Mouse (Mus musculus) hindbrain, embryonic 11.5 days (tissue): ENCODE measurements around the gene Ppp1r12c. TPM values are rescaled to one million over a fixed set of nuclear protein-coding genes. Genes with fewer than 3 reads are reported as not detected.

Source experiments
- ATAC-seq: fragments of 200-750 bp; cut with Nextera tagmentation; 2 replicates; pipeline ENCODE4 v1.8.0; 2017; ENCODE audit warnings: mild to moderate bottlenecking, moderate TSS enrichment, moderate library complexity; ENCODE audit not compliant: low FRiP score
- DNase-seq: peaks from one replicate; pipeline ENCODE4 v3.0.0-alpha.2; 2015; ENCODE audit warnings: low spot score
- H3K27ac ChIP-seq: fragments of 300-500 bp; sonication (generic); 2 replicates; pipeline ENCODE4 v1.5.1; 2014; ENCODE audit warnings: mild to moderate bottlenecking, low read depth, low read length
- H3K27me3 ChIP-seq: fragments of 300-500 bp; sonication (generic); 2 replicates; pipeline ENCODE4 v1.6.1; 2014; ENCODE audit warnings: mild to moderate bottlenecking, low read length, moderate library complexity, mixed read lengths; ENCODE audit not compliant: control insufficient read depth, insufficient read depth
- H3K36me3 ChIP-seq: fragments of 300-500 bp; sonication (generic); 2 replicates; pipeline ENCODE4 v1.6.1; 2014; ENCODE audit warnings: mild to moderate bottlenecking, low read length, moderate library complexity, mixed read lengths; ENCODE audit not compliant: control insufficient read depth, insufficient read depth
- H3K4me1 ChIP-seq: fragments of 300-500 bp; sonication (generic); replicated peaks from 2 replicates; pipeline ENCODE4 v1.6.1; 2014; ENCODE audit warnings: low read length, mixed read lengths; ENCODE audit not compliant: control insufficient read depth, insufficient read depth
- H3K4me2 ChIP-seq: fragments of 300-500 bp; sonication (generic); replicated peaks from 2 replicates; pipeline ENCODE4 v1.6.1; 2014; ENCODE audit warnings: mild to moderate bottlenecking, low read depth, low read length
- H3K4me3 ChIP-seq: fragments of 300-500 bp; sonication (generic); 2 replicates; pipeline ENCODE4 v1.5.1; 2014; ENCODE audit warnings: low read depth, low read length
- H3K9ac ChIP-seq: fragments of 300-500 bp; sonication (generic); 2 replicates; pipeline ENCODE4 v1.6.1; 2014; ENCODE audit warnings: low read depth, low read length
- H3K9me3 ChIP-seq: fragments of 300-500 bp; sonication (generic); 2 replicates; pipeline ENCODE4 v1.6.1; 2016; ENCODE audit warnings: low read length; ENCODE audit not compliant: control insufficient read depth
- WGBS: fragments of 180-500 bp; shearing (Covaris S2); extraction: QIAGEN DNeasy Blood & Tissue Kit; methylation state at CpG from one replicate; pipeline ENCODE4 v1.1.7; 2014; 5-methylcytosine and 5-hydroxymethylcytosine counted together
- polyA plus RNA-seq: library from polyadenylated mRNA; unstranded; fragments of >200 nt; fragmentation: Nextera tagmentation; extraction: Ambion mirVana; gene quantifications from 2 replicates; pipeline ENCODE4 v1.2.1, GENCODE M21; 2014

Ppp1r12c gene
- polyA plus RNA-seq, 1 experiment from 2014 or later, result 44.0 TPM

- ATAC-seq, result no peak
- Histone ChIP-seq H3K9ac (no peak overlapping the region), H3K4me3 (no peak overlapping the region), H3K36me3 (no peaks in the 10 kb centered on the region), H3K4me1 (0 out of 2 replicates have a peak, but pooled peaks cover 2% of the 10 kb centered on the region), H3K9me3 (no peaks in the 10 kb centered on the region), H3K4me2 (no peak overlapping the region), H3K27me3 (no peaks in the 10 kb centered on the region), H3K27ac (no peak overlapping the region)
- no peak for DNase-seq
- 78% methylated on average over 8 of the region's 8 CpGs for WGBS
Observed at GRCm38 (mm10) chr7:4511489-4512224, 10.2 kb upstream of the Ppp1r12c start.

- no peak overlapping the region for H3K4me2 ChIP-seq
- 0 out of 2 replicates have a peak overlapping the region, but pooled peaks have one; percentile 33 for H3K27ac ChIP-seq
- H3K4me1 ChIP-seq, result no peaks in the 10 kb centered on the region
- no peaks in the 10 kb centered on the region for H3K9me3 ChIP-seq
- no peak overlapping the region for H3K4me3 ChIP-seq
- peak; percentile 85 for ATAC-seq
- no peaks in the 10 kb centered on the region for H3K27me3 ChIP-seq
- 10% methylated on average over 24 of the region's 24 CpGs for WGBS
- no peak overlapping the region for H3K9ac ChIP-seq
- peak; percentile 90 for DNase-seq
- H3K36me3 ChIP-seq, result no peaks in the 10 kb centered on the region
Observed at GRCm38 (mm10) chr7:4509863-4510608, 8.6 kb upstream of the Ppp1r12c start.

GRCm38 (mm10) chr7:4508739-4509116 lies 7.2 kb upstream of the Ppp1r12c start:
- ATAC-seq, result no peak
- DNase-seq, result no peak
- no peak overlapping the region for H3K4me2 ChIP-seq
- 90% methylated on average over 8 of the region's 8 CpGs for WGBS
- no peaks in the 10 kb centered on the region for H3K27me3 ChIP-seq
- no peaks in the 10 kb centered on the region for H3K4me1 ChIP-seq
- no peaks in the 10 kb centered on the region for H3K36me3 ChIP-seq
- no peak overlapping the region for H3K9ac ChIP-seq
- no peaks in the 10 kb centered on the region for H3K9me3 ChIP-seq
- H3K27ac ChIP-seq, result no peak overlapping the region
- no peak overlapping the region for H3K4me3 ChIP-seq

- ATAC-seq (no peak), DNase-seq (no peak)
- no peak overlapping the region for H3K4me3 ChIP-seq
- H3K27me3 ChIP-seq, result no peaks in the 10 kb centered on the region
- H3K9ac ChIP-seq, result no peak overlapping the region
- 79% methylated on average over 30 of the region's 32 CpGs for WGBS
- H3K36me3 ChIP-seq, result no peaks in the 10 kb centered on the region
- no peak overlapping the region for H3K27ac ChIP-seq
- no peaks in the 10 kb centered on the region for H3K9me3 ChIP-seq
- H3K4me2 ChIP-seq, result no peak overlapping the region
- no peaks in the 10 kb centered on the region for H3K4me1 ChIP-seq
Observed at GRCm38 (mm10) chr7:4508062-4508738, 6.7 kb upstream of the Ppp1r12c start.

GRCm38 (mm10) chr7:4507220-4507619 lies 5.7 kb upstream of the Ppp1r12c start:
- WGBS, result 68% methylated on average over 3 of the region's 4 CpGs
- no peaks in the 10 kb centered on the region for H3K27me3 ChIP-seq
- DNase-seq, result no peak
- no peaks in the 10 kb centered on the region for H3K4me1 ChIP-seq
- H3K4me2 ChIP-seq, result no peak overlapping the region
- H3K27ac ChIP-seq, result no peak overlapping the region
- ATAC-seq, result no peak
- H3K9ac ChIP-seq, result no peak overlapping the region
- no peaks in the 10 kb centered on the region for H3K36me3 ChIP-seq
- H3K4me3 ChIP-seq, result no peak overlapping the region
- no peaks in the 10 kb centered on the region for H3K9me3 ChIP-seq

- Histone ChIP-seq H3K9me3 (no peaks in the 10 kb centered on the region), H3K4me2 (no peak overlapping the region), H3K36me3 (no peaks in the 10 kb centered on the region), H3K4me3 (no peak overlapping the region), H3K27me3 (no peaks in the 10 kb centered on the region), H3K27ac (no peak overlapping the region), H3K9ac (no peak overlapping the region), H3K4me1 (no peaks in the 10 kb centered on the region)
- WGBS, result 59% methylated on average over 11 of the region's 11 CpGs
- ATAC-seq (no peak), DNase-seq (no peak)
Observed at GRCm38 (mm10) chr7:4504646-4505435, 3.4 kb upstream of the Ppp1r12c start.

- Histone ChIP-seq H3K9me3 (no peaks in the 10 kb centered on the region), H3K4me2 (no peak overlapping the region), H3K27ac (no peak overlapping the region), H3K4me3 (no peak overlapping the region), H3K36me3 (no peaks in the 10 kb centered on the region), H3K27me3 (no peaks in the 10 kb centered on the region), H3K4me1 (peaks cover 8% of the 10 kb centered on the region), H3K9ac (no peak overlapping the region)
- DNase-seq (no peak), ATAC-seq (no peak)
- 92% methylated on average over 5 of the region's 5 CpGs for WGBS
Observed at GRCm38 (mm10) chr7:4503858-4504257, 2.4 kb upstream of the Ppp1r12c start.

GRCm38 (mm10) chr7:4503100-4503499 lies 1.6 kb upstream of the Ppp1r12c start:
- Histone ChIP-seq H3K4me2 (no peak overlapping the region), H3K36me3 (no peaks in the 10 kb centered on the region), H3K27ac (no peak overlapping the region), H3K27me3 (no peaks in the 10 kb centered on the region), H3K4me3 (no peak overlapping the region), H3K4me1 (peaks cover 9% of the 10 kb centered on the region), H3K9me3 (no peaks in the 10 kb centered on the region), H3K9ac (no peak overlapping the region)
- ATAC-seq (no peak), DNase-seq (no peak)
- WGBS, result 75% methylated on average over 4 of the region's 4 CpGs
